Mouse (Mus musculus) limb, embryonic 15.5 days (tissue): ENCODE measurements at regions not wholly inside any gene's neighbourhood (a gene's known extent, or its start where the extent isn't known, plus 50 kb on each side); places are given as distances from the start of the nearest gene placed in this dataset.

ENCODE experiments used
- ATAC-seq: fragments of 200-750 bp; cut with Nextera tagmentation; 2 replicates; pipeline ENCODE4 v1.8.0; 2017; ENCODE audit warnings: low read depth, moderate TSS enrichment; ENCODE audit not compliant: insufficient number of reproducible peaks, low FRiP score, low TSS enrichment
- H3K27ac ChIP-seq: fragments of 300-500 bp; sonication (generic); 2 replicates; pipeline ENCODE4 v1.5.1; 2015; ENCODE audit warnings: moderate library complexity, mild to moderate bottlenecking, inconsistent platforms
- H3K27me3 ChIP-seq: fragments of 300-500 bp; sonication (generic); 2 replicates; pipeline ENCODE4 v1.6.1; 2015; ENCODE audit warnings: inconsistent platforms
- H3K36me3 ChIP-seq: fragments of 300-500 bp; sonication (generic); 2 replicates; pipeline ENCODE4 v1.6.1; 2015; ENCODE audit warnings: inconsistent platforms
- H3K4me1 ChIP-seq: fragments of 300-500 bp; sonication (generic); 2 replicates; pipeline ENCODE4 v1.6.1; 2015; ENCODE audit warnings: inconsistent platforms
- H3K4me2 ChIP-seq: fragments of 300-500 bp; sonication (generic); 2 replicates; pipeline ENCODE4 v1.6.1; 2015; ENCODE audit warnings: mild to moderate bottlenecking, inconsistent platforms
- H3K4me3 ChIP-seq: fragments of 300-500 bp; sonication (generic); 2 replicates; pipeline ENCODE4 v1.5.1; 2015; ENCODE audit warnings: mild to moderate bottlenecking, inconsistent platforms
- H3K9ac ChIP-seq: fragments of 300-500 bp; sonication (generic); 2 replicates; pipeline ENCODE4 v1.6.1; 2015; ENCODE audit warnings: inconsistent platforms
- H3K9me3 ChIP-seq: fragments of 300-500 bp; sonication (generic); 2 replicates; pipeline ENCODE4 v1.6.1; 2016; ENCODE audit warnings: inconsistent platforms
- WGBS: fragments of 180-500 bp; shearing (Covaris S2); methylation state at CpG from one replicate; pipeline ENCODE4 v1.1.7; 2015; 5-methylcytosine and 5-hydroxymethylcytosine counted together

GRCm38 (mm10) chr10:84317960-84318359 is 122.4 kb downstream of the Nuak1 start:
- no peak for ATAC-seq
- Histone ChIP-seq H3K9me3 (no peaks in the 10 kb centered on the region), H3K4me1 (no peaks in the 10 kb centered on the region), H3K4me2 (no peak overlapping the region), H3K27me3 (no peaks in the 10 kb centered on the region), H3K27ac (no peak overlapping the region), H3K36me3 (no peaks in the 10 kb centered on the region), H3K4me3 (no peak overlapping the region), H3K9ac (no peak overlapping the region)
- 37% methylated on average over 5 of the region's 5 CpGs for WGBS
